Mouse (Mus musculus) cerebellum, adult 9-10 months (tissue): ENCODE measurements around the gene Basp1.
A peak's percentile ranks its signal among the peaks of the same experiment; 100 is the strongest.
"Not testable (repeated sequence)": the region's sequence is repeated elsewhere in the genome, so short reads cannot be mapped to it uniquely, and the experiment has no call there.

Experiments used
- DNase-seq: peaks from one replicate; pipeline ENCODE4 v3.0.0; 2022

The Basp1 gene

GRCm38 (mm10) chr15:25413378-25413901 lies at the start of gene Basp1:
TSS of gene Basp1 (minus strand) at chr15:25413764.
- DNase-seq = no peak

DNA sequence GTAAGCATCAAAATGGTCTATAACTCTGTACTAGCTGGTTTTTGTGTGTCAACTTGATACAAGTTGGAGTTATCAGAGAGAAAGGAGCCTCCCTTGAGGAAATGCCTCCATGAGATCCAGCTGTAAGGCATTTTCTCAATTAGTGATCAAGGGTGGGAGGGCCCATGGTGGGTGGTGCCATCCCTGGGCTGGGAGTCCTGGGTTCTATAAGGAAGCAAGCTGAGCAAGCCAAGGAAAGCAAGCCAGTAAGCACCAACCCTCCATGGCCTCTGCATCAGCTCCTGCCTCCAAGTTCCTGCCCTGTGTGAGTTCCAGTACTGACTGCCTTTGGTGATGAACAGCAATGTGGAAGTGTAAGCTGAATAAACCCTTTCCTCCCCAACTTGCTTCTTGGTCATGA lies 49.5 kb upstream of the Basp1 start:
- DNase-seq = not testable (repeated sequence)

DNA sequence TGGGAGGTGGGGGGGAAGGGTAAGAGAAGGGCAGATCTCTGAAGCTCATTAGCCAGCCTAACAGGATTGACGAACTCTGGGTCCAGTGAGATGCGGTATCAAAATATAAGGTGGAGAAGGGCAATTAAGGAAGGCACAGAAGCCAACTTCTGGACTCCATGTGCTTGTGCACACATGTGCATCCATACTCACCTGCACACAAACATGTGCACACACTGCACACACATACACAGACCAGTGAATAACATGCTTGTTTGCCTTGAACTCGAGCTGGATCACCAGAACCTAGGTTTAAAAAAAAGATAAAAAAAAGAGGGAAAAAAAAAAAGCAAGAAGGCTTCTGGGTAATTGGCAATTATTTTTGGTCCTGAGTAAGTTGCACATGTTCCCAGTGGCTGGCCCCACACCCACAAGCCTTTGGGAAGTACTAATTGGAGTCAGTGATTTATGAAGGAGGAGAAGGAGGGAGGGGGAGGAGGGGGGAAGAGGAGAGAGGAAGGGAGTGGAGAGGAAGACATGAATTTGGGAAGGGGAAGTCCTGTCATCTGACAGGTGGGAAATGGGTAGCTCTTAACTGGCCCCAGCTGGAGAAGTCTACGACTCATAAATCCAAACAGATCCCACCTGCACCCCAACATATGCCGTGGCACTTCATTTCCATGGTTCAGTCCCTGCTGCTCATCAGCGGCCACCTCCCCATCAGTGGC lies 48.6 kb upstream of the Basp1 start:
- no peak for DNase-seq

- no peak for DNase-seq
Observed at GRCm38 (mm10) chr15:25459901-25460300, 46.3 kb upstream of the Basp1 start.

DNA sequence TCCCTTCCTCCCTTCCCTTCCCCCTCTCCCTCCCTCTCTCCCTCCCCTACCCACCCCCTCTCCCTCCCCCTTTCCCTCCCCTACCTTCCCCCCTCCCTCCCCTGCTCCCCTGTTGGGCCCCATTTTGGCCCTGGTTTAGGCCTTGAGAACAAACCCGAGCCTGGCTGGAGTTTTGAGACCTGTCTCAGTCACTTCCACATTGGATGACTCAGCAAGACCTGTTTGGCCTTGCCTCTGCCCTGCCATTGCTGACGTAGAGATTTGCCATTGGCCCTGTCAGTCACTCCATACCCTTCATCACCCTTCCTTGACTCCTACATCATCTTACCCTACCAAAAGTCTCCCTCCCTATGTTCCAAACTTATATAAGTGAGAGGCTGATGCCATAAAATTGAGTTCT lies 43.9 kb upstream of the Basp1 start:
- DNase-seq = no peak

DNA sequence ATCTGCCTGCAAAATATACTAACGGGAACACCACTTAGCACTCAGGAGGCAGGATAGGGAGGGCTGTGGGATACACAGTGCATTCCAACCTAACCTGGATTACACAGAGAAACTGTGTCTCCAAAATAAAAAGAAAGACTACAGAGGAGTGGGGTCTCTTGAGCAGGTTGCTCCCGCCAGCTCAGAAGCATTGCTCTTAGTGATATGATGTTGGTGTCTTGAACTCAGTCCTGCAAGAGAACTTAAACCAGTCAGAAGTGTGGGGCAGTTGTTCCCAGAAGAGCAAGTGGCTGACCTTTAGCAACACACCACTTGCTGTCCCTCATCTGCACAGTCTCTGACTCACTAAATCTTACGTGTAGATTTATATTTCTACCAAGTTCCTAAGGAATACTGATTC lies 40.0 kb upstream of the Basp1 start:
- no peak for DNase-seq

DNA sequence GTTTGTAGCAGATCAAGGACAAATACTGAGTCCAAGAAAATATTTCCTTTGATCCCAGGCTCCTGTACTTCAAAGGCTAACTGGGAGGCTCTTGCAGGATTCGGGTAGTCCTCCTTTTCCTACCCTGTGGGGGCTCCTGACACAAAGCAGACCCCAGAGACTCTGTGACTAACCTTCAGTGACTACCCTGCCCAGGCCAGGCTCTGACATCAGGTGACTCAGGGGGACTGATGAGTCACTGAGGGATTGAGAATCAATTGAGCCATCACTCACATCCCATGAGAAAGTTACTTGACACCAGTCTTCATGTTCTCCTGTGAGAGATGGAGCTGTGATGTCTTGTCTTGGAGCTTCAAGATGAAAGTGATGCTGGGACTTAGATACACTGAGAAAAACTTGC lies 35.8 kb upstream of the Basp1 start:
- DNase-seq = no peak

DNA sequence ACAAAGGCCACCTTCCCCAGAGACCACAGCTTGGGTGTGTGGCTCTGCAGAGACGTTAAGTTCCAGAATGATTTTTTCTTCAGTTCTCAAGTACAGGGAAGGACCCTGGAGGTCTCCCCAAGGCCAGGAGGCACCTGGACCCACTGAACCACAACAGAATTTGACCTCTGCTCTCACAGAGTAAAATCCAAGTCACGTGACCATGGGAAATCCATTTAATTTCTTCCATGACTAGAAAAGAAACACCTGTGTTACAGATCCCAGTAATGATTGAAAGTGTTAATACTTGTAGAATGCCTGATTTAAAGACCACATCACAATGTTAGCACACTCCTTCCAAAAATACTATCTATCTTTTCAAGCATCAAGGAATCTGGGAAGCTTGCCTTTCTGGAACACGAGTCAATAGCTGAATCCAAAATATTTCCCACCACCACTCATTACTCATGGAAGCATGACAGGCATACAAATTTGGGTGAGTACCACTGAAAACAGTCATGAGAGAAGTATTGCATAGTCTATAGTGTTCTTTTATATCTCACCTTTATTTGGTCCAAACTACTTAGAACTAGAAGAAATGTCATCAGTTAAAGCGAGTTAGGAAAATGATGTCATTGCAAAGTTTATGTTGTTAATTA lies 35.3 kb upstream of the Basp1 start:
- no peak for DNase-seq

- no peak for DNase-seq
Observed at GRCm38 (mm10) chr15:25447136-25447535, 33.6 kb upstream of the Basp1 start.

DNA sequence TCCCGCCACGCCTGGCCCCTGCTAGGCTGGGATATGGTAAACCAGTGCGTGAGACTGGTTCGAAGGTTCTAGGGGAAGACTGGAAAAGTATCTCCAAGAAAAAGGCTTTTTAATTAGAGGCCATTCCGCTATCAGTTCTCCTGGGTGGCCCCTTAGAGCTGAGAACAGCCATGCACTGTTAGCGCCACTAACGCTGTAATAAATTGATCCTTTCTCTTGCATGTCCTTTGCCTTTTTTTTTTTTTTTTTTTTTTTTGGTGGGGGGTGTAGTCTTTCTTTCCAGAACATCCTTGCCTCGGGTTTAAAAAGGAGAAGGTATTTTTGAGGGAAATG lies 32.6 kb upstream of the Basp1 start:
- no peak for DNase-seq

GRCm38 (mm10) chr15:25445361-25446154 lies 32.0 kb upstream of the Basp1 start:
- DNase-seq = no peak

DNA sequence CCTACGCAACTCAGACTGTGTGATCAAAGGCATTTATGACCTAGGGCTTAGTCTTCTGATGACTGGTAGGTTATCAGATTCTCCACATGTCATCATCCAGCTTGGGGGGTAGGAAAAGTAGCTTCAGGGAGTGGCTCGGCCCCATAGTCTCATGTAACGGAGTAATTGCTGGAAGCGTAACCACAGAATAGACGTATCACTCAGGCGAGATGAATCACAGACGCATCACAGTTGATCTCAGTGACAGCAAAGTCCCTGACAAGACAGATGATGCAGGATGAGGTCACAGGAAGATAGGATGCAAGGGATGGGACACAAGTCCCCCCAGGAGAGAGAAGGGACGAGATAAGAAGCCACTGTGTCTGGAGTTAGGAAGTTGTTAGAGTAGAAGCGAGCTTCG lies 30.6 kb upstream of the Basp1 start:
- DNase-seq = no peak

DNA sequence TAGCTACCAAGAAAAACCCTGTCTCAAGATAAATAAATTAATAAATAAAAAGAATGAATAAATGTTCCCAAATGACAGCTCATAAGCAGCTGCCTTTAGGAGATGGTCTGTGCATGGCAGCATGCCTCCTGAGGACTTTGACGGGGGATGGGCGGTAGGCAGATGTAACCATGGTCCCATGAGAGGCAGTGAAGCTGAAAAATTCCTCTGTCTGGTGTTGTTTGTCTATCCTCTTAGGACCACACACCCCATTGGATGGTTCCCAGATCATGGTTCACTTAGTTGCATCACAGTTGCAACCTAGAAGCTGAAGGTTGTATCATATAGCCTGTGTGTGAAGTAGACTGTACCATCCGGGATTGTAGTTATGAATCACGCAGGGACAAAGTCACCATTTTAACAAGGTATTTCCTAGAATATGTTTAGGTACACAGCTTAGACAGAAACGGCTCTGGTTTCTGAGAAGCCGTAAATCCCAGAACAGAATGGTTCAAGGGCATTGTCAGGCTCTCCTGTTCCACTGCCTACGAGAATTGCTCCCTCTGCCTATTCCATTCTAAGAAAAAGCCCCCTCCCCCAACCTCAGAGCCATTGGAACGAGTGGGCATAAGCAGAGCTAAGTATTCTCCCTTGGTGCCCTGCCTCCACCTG lies 29.7 kb upstream of the Basp1 start:
- DNase-seq = no peak

GRCm38 (mm10) chr15:25441868-25442185 lies 28.3 kb upstream of the Basp1 start:
- no peak for DNase-seq

- peak; percentile 58 for DNase-seq
Observed at GRCm38 (mm10) chr15:25440991-25441867, 27.7 kb upstream of the Basp1 start.

GRCm38 (mm10) chr15:25440317-25440716 lies 26.8 kb upstream of the Basp1 start:
- no peak for DNase-seq

- DNase-seq = no peak
Observed at GRCm38 (mm10) chr15:25432341-25432740, 18.8 kb upstream of the Basp1 start.

DNA sequence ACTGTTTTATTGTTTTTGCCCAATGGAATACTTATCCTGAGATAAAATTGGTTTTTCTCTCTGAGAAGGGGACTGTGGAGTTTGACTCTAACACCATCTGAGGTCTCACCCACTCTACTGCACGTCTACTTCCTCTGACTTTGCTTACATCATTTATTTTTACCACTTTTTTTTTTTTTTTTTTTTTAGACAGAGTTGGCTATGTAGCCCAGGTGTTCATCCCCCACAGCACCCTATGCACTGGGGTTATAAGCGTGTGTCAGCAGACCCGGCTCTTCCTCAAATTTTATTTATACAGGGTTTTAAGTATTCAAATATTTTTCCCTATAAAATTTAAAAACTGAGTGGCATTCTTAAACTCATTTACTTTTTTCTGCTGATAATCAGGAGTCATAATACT lies 16.6 kb upstream of the Basp1 start:
- DNase-seq = no peak

DNA sequence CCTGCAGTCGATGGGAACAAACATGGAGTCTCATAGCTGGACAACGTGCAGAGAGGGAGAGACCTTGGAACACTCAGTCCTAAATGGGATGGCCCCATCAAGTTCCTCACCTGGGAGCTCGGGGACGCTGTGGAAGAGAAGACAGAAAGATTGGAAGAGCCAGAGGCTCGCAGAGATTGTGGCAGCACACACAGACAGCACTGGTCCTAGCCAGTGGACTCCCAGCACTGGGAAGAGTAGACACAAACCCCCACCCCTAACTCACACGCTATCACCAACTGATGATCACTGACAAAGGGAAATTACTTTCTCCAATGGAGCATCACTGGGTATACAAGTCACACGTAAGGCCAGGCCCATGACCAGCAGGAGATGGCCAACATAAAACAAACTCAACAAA lies 15.4 kb upstream of the Basp1 start:
- no peak for DNase-seq

DNA sequence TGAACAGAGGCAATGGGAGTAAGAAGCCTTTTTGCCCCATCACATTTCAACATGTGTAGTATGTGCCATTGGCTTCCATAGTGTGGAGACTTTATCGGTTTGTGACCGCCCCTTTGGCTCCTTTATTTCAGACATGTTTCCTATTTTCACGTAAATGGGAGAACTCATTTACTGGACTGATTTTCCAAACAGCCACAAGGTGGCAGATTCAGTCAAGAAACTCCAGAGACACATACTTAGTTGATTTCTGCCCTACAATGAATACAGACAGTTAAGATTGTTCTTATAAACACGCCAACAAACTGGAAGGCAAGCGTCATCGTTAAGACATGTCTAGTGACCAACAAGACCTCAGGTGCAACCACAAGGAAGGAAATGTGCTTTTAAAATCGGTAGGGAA lies 15.0 kb upstream of the Basp1 start:
- peak; percentile 41 for DNase-seq

- no peak for DNase-seq
Observed at GRCm38 (mm10) chr15:25420266-25420665, 6.7 kb upstream of the Basp1 start.

DNA sequence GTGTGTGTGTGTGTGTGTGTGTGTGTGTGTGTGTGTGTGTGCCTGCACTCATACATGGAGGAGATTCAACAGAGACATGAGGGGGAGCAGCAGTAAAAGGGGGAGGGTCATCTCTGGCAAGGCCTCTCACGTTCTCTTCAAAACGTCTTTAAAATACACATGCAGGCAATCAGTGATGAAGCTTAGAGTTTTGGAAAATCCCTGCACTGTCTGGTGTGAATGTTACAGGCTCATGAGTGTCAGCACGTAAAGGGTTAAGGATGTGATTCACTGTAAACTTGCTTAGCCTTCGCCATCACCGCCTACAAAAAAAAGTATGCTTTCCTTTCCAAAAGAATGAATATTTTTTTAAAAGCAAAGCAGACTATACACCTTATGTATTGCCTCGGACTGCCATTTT lies 2.8 kb upstream of the Basp1 start:
- no peak for DNase-seq

GRCm38 (mm10) chr15:25415958-25416357 lies 2.4 kb upstream of the Basp1 start:
- DNase-seq = no peak
